Mouse (Mus musculus) ES-E14 (cell line): ENCODE results near the gene Col6a3. TPM values are rescaled to one million over a fixed set of nuclear protein-coding genes. Genes with fewer than 3 reads are reported as not detected.

ENCODE experiments used
- DNase-seq: peaks from one replicate; pipeline ENCODE4 v3.0.0-alpha.2; 2013; ENCODE audit warnings: low read depth, low spot score
- H3K27ac ChIP-seq: 2 replicates; pipeline ENCODE4 v1.5.1; 2012; ENCODE audit warnings: low read depth, mild to moderate bottlenecking, low read length, moderate library complexity, mixed read lengths; ENCODE audit not compliant: poor library complexity, insufficient read depth, severe bottlenecking
- H3K36me3 ChIP-seq: 2 replicates; pipeline ENCODE4 v1.6.1; 2012; ENCODE audit warnings: mild to moderate bottlenecking, low read length, moderate library complexity, mixed read lengths; ENCODE audit not compliant: control insufficient read depth, poor library complexity, insufficient read depth, severe bottlenecking
- H3K4me1 ChIP-seq, 2 experiments: fragments of 150-350 bp in 1 of 2; sonication (generic) in 1 of 2; 2 replicates each; pipeline ENCODE4 v1.6.1; 2012; ENCODE audit warnings: low read length in 2 of 2, mild to moderate bottlenecking in 1 of 2, mixed read lengths in 1 of 2; ENCODE audit not compliant: control insufficient read depth in 2 of 2, insufficient read depth in 2 of 2, poor library complexity in 1 of 2
- H3K4me3 ChIP-seq, 2 experiments: fragments of 150-350 bp in 1 of 2; sonication (generic) in 1 of 2; 2 replicates each; pipeline ENCODE4 v1.5.1; 2012; ENCODE audit warnings: low read length in 2 of 2, low read depth in 1 of 2, mild to moderate bottlenecking in 1 of 2, mixed read lengths in 1 of 2; ENCODE audit not compliant: insufficient read depth in 1 of 2, poor library complexity in 1 of 2, severe bottlenecking in 1 of 2
- H3K9ac ChIP-seq: 2 replicates; pipeline ENCODE4 v1.6.1; 2012; ENCODE audit warnings: low read depth, mild to moderate bottlenecking, low read length, mixed read lengths; ENCODE audit not compliant: poor library complexity, insufficient read depth, severe bottlenecking
- H3K9me3 ChIP-seq: fragments of 150-350 bp; sonication (generic); 2 replicates; pipeline ENCODE4 v1.6.1; 2012; ENCODE audit warnings: low read depth, mild to moderate bottlenecking, low read length; ENCODE audit not compliant: control insufficient read depth, insufficient read depth
- CHD2 ChIP-seq: IDR thresholded peaks from 2 replicates; pipeline ENCODE4 v1.6.1; 2014; ENCODE audit warnings: mild to moderate bottlenecking, low read depth, low read length, inconsistent platforms
- HCFC1 ChIP-seq: IDR thresholded peaks from 2 replicates; pipeline ENCODE4 v1.6.1; 2012; ENCODE audit warnings: low read length, inconsistent platforms, borderline replicate concordance; ENCODE audit not compliant: insufficient read depth
- MAFK ChIP-seq: IDR thresholded peaks from 2 replicates; pipeline ENCODE4 v1.6.1; 2014; ENCODE audit warnings: mild to moderate bottlenecking, low read depth, low read length, inconsistent platforms; ENCODE audit not compliant: insufficient read depth
- ZC3H11A ChIP-seq: IDR thresholded peaks from 2 replicates; pipeline ENCODE4 v1.6.1; 2012; ENCODE audit warnings: low read depth, mild to moderate bottlenecking, inconsistent platforms, low read length, borderline replicate concordance
- ZNF384 ChIP-seq: IDR thresholded peaks from 2 replicates; pipeline ENCODE4 v1.6.1; 2012; ENCODE audit warnings: low read depth, low read length, inconsistent platforms
- in situ Hi-C, 2 experiments: fragments of 600-800 bp; cut with MboI; formaldehyde crosslinking; loops; one replicate each; pipeline ENCODE4 v1.15.1; 2025; ENCODE audit warnings: low sequenced_read_pairs in 2 of 2, inconsistent platforms in 1 of 2; ENCODE audit not compliant: unreplicated experiment in 2 of 2
- total RNA-seq: library from RNA; depleted of rRNA; stranded (reverse); fragments of 300-350 nt; gene quantifications from 2 replicates; pipeline ENCODE4 v1.2.3, GENCODE M21; 2012

Col6a3 gene
- total RNA-seq, 1 experiment = 0.89 TPM

GRCm38 (mm10) chr1:90803104-90803503, 40.7 kb downstream of the Col6a3 start:
- in situ Hi-C loops = no loop called here
- Histone ChIP-seq H3K4me3 (no peak overlapping the region), H3K9ac (no peak overlapping the region), H3K36me3 (no peaks in the 10 kb centered on the region), H3K4me1 (no peaks in the 10 kb centered on the region), H3K9me3 (no peaks in the 10 kb centered on the region), H3K27ac (no peak overlapping the region)
- no peak for TF ChIP-seq MAFK
- TF ChIP-seq CHD2 = no peak
- TF ChIP-seq ZC3H11A = no peak
- no peak for TF ChIP-seq HCFC1
- TF ChIP-seq ZNF384 = no peak
- no peak for DNase-seq

GRCm38 (mm10) chr1:90801067-90801466, 42.7 kb downstream of the Col6a3 start:
- Histone ChIP-seq H3K4me3 (no peak overlapping the region), H3K9me3 (no peaks in the 10 kb centered on the region), H3K27ac (no peak overlapping the region), H3K4me1 (no peaks in the 10 kb centered on the region), H3K9ac (no peak overlapping the region), H3K36me3 (no peaks in the 10 kb centered on the region)
- no peak for DNase-seq
- TF ChIP-seq ZC3H11A (no peak), ZNF384 (no peak), CHD2 (no peak), MAFK (no peak), HCFC1 (no peak)
- in situ Hi-C loops = no loop called here

- TF ChIP-seq MAFK (no peak), ZNF384 (no peak), HCFC1 (no peak), ZC3H11A (no peak), CHD2 (no peak)
- H3K36me3 ChIP-seq = no peaks in the 10 kb centered on the region
- in situ Hi-C loops = no loop called here
These were observed 43.3 kb downstream of the Col6a3 start for GRCm38 (mm10) chr1:90800466-90800865.

GRCm38 (mm10) chr1:90797276-90797891, 46.4 kb downstream of the Col6a3 start:
- H3K9me3 ChIP-seq = no peaks in the 10 kb centered on the region
- no peak overlapping the region for H3K27ac ChIP-seq
- no peak for DNase-seq
- no peaks in the 10 kb centered on the region for H3K4me1 ChIP-seq
- in situ Hi-C loops = no loop called here
- no peak overlapping the region for H3K4me3 ChIP-seq
- H3K36me3 ChIP-seq = no peaks in the 10 kb centered on the region
- no peak for TF ChIP-seq CHD2
- TF ChIP-seq MAFK = no peak
- no peak for TF ChIP-seq HCFC1
- H3K9ac ChIP-seq = no peak overlapping the region

More at GRCm38 (mm10) chr1:90800466-90800865, 43.3 kb downstream of the Col6a3 start:
- Histone ChIP-seq H3K9ac (no peak overlapping the region), H3K4me1 (no peaks in the 10 kb centered on the region), H3K27ac (no peak overlapping the region), H3K9me3 (no peaks in the 10 kb centered on the region), H3K4me3 (no peak overlapping the region)
- no peak for DNase-seq

- H3K27ac ChIP-seq = no peak overlapping the region
- H3K4me1 ChIP-seq = no peaks in the 10 kb centered on the region
- TF ChIP-seq ZNF384 (no peak), MAFK (no peak), ZC3H11A (no peak), HCFC1 (no peak), CHD2 (no peak)
- no peak overlapping the region for H3K9ac ChIP-seq
- DNase-seq = peak; percentile 1
- H3K9me3 ChIP-seq = no peaks in the 10 kb centered on the region
- H3K36me3 ChIP-seq = no peaks in the 10 kb centered on the region
- in situ Hi-C loops = no loop called here
- H3K4me3 ChIP-seq = no peak overlapping the region
These were observed 50.4 kb downstream of the Col6a3 start for GRCm38 (mm10) chr1:90793368-90793767.
